Mouse (Mus musculus): ENCODE measurements around the gene Tpp1. TPM values are rescaled to one million over a fixed set of nuclear protein-coding genes. Genes with fewer than 3 reads are reported as not detected.
A peak's percentile ranks its signal among the peaks of the same experiment; 100 is the strongest.

Tpp1 gene
- polyA plus RNA-seq, 1 experiment from 2014 or later, result 30.2 TPM

DNA sequence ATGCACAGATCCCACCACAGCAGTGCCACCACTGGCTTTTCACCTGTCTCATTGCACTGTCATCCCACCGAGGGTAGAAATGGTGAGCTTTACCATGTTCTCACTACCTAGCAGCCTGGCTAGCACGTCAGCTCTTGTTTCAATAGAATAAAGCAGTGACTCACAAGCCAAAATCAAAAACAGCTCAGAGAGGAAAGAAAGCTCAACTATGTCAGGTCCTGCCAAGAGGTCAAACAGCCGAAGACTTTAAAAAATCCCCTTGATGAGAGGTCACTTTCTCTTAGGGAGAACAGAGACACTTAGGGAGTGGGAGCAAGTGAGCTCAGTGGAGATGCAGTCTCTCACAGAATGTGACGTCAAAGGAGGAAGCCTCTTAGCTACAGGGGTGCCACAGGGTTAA is 31.8 kb upstream of the Tpp1 start:
- Histone ChIP-seq H3K9ac (replicated peaks; ENCODE audit: low read depth, low read length) (no peak overlapping the region), H3K36me3 (ENCODE audit: control insufficient read depth, insufficient read depth) (peaks cover 22% of the 10 kb centered on the region), H3K27ac (ENCODE audit: low read length) (no peak overlapping the region), H3K4me3 (replicated peaks; ENCODE audit: low read length) (no peak overlapping the region; the same call in 1 of the 2 replicates), H3K4me2 (ENCODE audit: low read length) (peak overlapping the region; percentile 75), H3K9me3 (ENCODE audit: control insufficient read depth, low read length) (no peaks in the 10 kb centered on the region), H3K27me3 (replicated peaks; ENCODE audit: control insufficient read depth, insufficient read depth, low read length) (no peaks in the 10 kb centered on the region), H3K4me1 (replicated peaks; ENCODE audit: control insufficient read depth, insufficient read depth, low read length) (peaks cover 58% of the 10 kb centered on the region)
- ATAC-seq, result no peak
- 51% methylated on average over 4 of the region's 4 CpGs for WGBS

DNA sequence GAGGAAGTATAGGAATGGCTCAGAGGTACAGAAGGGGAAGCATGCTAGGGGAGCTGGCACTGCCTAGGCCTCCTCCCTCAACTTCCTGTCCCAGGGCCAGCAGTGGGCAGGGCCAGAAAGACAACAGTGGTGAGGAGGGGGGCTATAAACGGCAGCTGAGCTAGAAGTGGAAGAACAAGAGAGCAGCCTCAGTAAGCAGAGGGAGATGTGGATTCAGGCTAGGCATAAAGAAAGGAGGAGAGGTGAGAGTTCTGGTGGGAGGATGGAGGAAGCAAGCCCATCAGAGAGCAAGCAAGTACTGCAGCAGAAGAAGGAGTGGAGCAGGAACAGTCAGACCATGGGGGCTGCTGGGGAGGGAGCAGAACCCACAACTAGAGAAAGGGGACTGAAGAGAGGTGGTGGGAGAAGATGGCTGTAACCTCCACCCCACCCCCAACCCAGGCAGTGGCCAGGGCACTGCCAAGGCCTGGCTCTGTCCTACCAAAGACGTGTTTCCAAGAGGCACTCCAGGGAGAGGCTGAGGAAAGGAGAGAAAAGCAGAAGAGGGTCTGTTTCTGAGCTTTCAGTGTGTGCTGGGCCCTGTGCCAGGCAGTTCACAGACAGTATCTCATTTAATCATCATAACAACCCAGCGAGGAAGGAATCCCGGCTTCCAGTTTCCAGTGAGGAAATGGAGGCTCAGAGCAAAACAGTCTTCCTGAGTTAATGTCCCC is 26.7 kb upstream of the Tpp1 start:
- ATAC-seq, result peak; percentile 64
- Histone ChIP-seq H3K27me3 (replicated peaks; ENCODE audit: control insufficient read depth, insufficient read depth, low read length) (no peaks in the 10 kb centered on the region), H3K9me3 (ENCODE audit: control insufficient read depth, low read length) (no peaks in the 10 kb centered on the region), H3K27ac (ENCODE audit: low read length) (peak overlapping the region; percentile 58), H3K4me2 (ENCODE audit: low read length) (peak overlapping the region; percentile 26; the same call in 1 of the 2 replicates), H3K4me1 (replicated peaks; ENCODE audit: control insufficient read depth, insufficient read depth, low read length) (peaks cover 54% of the 10 kb centered on the region), H3K4me3 (replicated peaks; ENCODE audit: low read length) (no peak overlapping the region), H3K9ac (replicated peaks; ENCODE audit: low read depth, low read length) (peak overlapping the region; percentile 23; the same call in 1 of the 2 replicates), H3K36me3 (ENCODE audit: control insufficient read depth, insufficient read depth) (peaks cover 25% of the 10 kb centered on the region)
- 22% methylated on average over 4 of the region's 4 CpGs for WGBS

DNA sequence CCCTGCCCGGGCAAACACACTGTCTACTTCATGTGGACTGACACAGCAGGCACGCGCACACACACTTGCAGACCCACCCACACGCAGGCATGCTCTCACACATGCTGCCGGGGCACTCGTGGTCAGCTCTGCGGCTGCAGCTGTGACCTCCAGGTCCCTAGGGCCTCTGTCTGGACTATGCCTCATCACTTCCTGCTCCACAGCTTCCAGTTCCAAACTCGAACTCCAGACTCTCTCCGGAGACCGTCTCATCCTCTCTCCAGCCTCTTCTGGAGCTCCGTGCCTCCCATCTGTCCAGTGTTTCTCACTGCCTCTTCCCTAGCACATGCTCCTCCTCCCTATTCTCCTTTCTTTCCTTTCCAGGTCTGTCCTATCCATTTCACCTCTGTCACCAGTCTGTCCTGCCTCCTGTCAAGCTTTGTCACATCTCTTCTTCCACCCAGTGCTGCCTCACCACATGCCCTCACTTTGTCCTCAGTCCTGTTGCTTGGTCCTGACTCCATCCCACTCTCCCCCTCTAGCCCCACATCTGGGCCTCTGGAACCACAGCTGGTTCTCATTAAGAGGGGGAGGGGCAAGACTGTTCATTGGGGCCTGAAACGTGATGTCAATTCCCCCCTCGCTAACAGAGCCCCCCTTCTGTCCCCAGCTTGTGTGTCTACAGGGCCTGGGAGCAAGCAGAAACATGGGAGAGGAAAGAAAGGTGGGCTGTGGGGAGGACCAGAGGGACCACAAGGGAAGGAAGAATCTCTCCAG is 25.9 kb upstream of the Tpp1 start:
- H3K27ac ChIP-seq (ENCODE audit: low read length), result peak overlapping the region; percentile 58
- peaks cover 27% of the 10 kb centered on the region for H3K36me3 ChIP-seq (ENCODE audit: control insufficient read depth, insufficient read depth)
- no peak overlapping the region; the same call in 1 of the 2 replicates for H3K4me3 ChIP-seq (replicated peaks; ENCODE audit: low read length)
- 67% methylated on average over 13 of the region's 13 CpGs for WGBS
- H3K27me3 ChIP-seq (replicated peaks; ENCODE audit: control insufficient read depth, insufficient read depth, low read length), result no peaks in the 10 kb centered on the region
- peak; percentile 17 for ATAC-seq
- H3K4me2 ChIP-seq (ENCODE audit: low read length), result peak overlapping the region; percentile 26
- H3K4me1 ChIP-seq (replicated peaks; ENCODE audit: control insufficient read depth, insufficient read depth, low read length), result peaks cover 46% of the 10 kb centered on the region
- no peaks in the 10 kb centered on the region for H3K9me3 ChIP-seq (ENCODE audit: control insufficient read depth, low read length)
- H3K9ac ChIP-seq (replicated peaks; ENCODE audit: low read depth, low read length), result peak overlapping the region; percentile 13; the same call in 1 of the 2 replicates

DNA sequence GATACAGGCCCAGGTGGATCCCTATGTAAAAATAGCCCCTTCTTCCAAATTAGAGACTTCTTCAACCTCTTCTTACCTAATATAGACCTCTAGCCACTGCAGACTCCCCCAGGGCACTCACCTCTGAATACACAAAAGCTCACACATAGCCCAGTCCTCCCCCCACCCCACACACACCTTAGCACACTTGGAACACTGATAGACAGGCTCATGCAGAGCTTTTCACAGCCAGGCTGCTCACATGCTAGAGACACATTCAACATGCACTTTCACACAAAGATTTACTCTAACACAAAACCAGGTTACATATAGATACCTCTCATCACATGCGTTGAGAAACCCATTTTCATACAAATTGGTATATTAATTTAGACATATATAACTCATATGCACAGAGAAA is 25.3 kb upstream of the Tpp1 start:
- peaks cover 27% of the 10 kb centered on the region for H3K36me3 ChIP-seq (ENCODE audit: control insufficient read depth, insufficient read depth)

DNA sequence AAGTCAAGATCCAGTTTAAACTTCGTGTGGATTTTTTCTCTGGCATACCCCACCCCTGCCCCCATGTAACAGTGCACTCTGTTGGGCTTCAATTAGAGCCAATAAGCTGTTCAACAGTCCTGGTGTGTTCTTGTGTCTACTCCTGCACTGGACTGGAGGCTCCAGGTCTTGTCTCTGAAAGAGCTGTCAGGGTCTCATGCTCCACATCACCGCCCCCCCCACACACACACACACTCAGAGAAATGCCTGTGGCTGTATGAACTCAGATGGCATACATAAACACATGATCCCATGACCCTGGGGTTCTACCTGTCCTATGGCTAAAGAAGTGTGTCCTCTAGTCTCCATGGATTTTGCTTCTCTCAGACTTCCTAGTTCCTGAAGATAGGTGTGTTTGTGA is 24.0 kb upstream of the Tpp1 start:
- H3K27me3 ChIP-seq (replicated peaks; ENCODE audit: control insufficient read depth, insufficient read depth, low read length), result no peaks in the 10 kb centered on the region
- H3K36me3 ChIP-seq (ENCODE audit: control insufficient read depth, insufficient read depth), result peaks cover 35% of the 10 kb centered on the region
- no peak for ATAC-seq

More for the DNA sequence above, 25.3 kb upstream of the Tpp1 start:
- Histone ChIP-seq H3K4me3 (replicated peaks; ENCODE audit: low read length) (no peak overlapping the region), H3K4me2 (ENCODE audit: low read length) (no peak overlapping the region), H3K27me3 (replicated peaks; ENCODE audit: control insufficient read depth, insufficient read depth, low read length) (no peaks in the 10 kb centered on the region), H3K9me3 (ENCODE audit: control insufficient read depth, low read length) (no peaks in the 10 kb centered on the region), H3K4me1 (replicated peaks; ENCODE audit: control insufficient read depth, insufficient read depth, low read length) (peaks cover 41% of the 10 kb centered on the region), H3K9ac (replicated peaks; ENCODE audit: low read depth, low read length) (no peak overlapping the region), H3K27ac (ENCODE audit: low read length) (no peak overlapping the region)
- ATAC-seq, result no peak
- WGBS, result 90% methylated on average over 1 of the region's 1 CpGs

DNA sequence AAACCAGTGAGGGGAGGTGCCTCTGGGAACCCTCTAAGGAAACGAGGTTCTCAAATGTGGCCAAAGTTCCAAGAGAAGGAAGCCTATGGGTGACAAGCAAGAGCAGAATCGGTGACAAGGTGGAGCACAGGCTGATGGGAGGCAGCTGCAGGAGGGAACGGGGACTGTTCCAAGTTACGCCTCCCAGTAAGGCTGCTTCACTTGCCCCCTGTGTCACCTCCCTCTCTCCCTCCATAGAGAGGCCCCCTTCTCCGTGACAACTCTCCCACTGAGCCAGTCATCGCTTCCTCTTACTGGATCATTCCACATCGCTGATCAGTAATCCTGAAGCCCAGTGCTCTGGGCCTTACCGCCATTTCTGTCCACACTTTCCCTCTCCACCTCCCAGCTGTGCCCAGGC is 22.6 kb upstream of the Tpp1 start:
- no peak overlapping the region for H3K4me3 ChIP-seq (replicated peaks; ENCODE audit: low read length)
- no peaks in the 10 kb centered on the region for H3K9me3 ChIP-seq (ENCODE audit: control insufficient read depth, low read length)
- H3K4me2 ChIP-seq (ENCODE audit: low read length), result no peak overlapping the region
- H3K4me1 ChIP-seq (replicated peaks; ENCODE audit: control insufficient read depth, insufficient read depth, low read length), result peaks cover 51% of the 10 kb centered on the region
- H3K9ac ChIP-seq (replicated peaks; ENCODE audit: low read depth, low read length), result no peak overlapping the region
- ATAC-seq, result no peak
- no peaks in the 10 kb centered on the region for H3K27me3 ChIP-seq (replicated peaks; ENCODE audit: control insufficient read depth, insufficient read depth, low read length)
- H3K27ac ChIP-seq (ENCODE audit: low read length), result no peak overlapping the region
- peaks cover 32% of the 10 kb centered on the region for H3K36me3 ChIP-seq (ENCODE audit: control insufficient read depth, insufficient read depth)
- WGBS, result 31% methylated on average over 8 of the region's 8 CpGs

More for the DNA sequence above, 24.0 kb upstream of the Tpp1 start:
- no peak overlapping the region for H3K27ac ChIP-seq (ENCODE audit: low read length)
- H3K9me3 ChIP-seq (ENCODE audit: control insufficient read depth, low read length), result no peaks in the 10 kb centered on the region
- 89% methylated on average over 2 of the region's 2 CpGs for WGBS
- H3K9ac ChIP-seq (replicated peaks; ENCODE audit: low read depth, low read length), result no peak overlapping the region
- peaks cover 45% of the 10 kb centered on the region for H3K4me1 ChIP-seq (replicated peaks; ENCODE audit: control insufficient read depth, insufficient read depth, low read length)
- H3K4me2 ChIP-seq (ENCODE audit: low read length), result no peak overlapping the region
- no peak overlapping the region for H3K4me3 ChIP-seq (replicated peaks; ENCODE audit: low read length)

DNA sequence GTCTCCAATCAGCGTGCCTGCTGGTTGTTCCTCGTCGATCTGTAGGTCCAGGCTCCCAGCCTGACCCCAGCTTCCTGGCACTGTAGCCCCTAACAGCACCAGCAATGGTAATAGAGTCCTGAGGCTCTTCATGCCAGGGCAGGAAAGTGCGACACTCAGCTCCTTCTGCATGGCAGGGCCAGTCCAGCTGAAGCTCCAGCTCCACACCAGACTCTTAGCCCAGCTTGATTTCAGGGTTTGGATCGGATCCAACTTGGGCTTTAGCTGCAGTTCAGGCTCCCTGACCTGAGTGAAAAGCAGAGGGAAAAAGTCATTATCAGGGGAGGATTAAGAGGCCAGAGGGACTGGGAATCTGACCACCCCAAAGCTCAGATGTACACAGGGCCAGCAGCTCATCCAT is 21.0 kb upstream of the Tpp1 start:
- Histone ChIP-seq H3K9me3 (ENCODE audit: control insufficient read depth, low read length) (no peaks in the 10 kb centered on the region), H3K9ac (replicated peaks; ENCODE audit: low read depth, low read length) (no peak overlapping the region), H3K27me3 (replicated peaks; ENCODE audit: control insufficient read depth, insufficient read depth, low read length) (no peaks in the 10 kb centered on the region), H3K27ac (ENCODE audit: low read length) (no peak overlapping the region), H3K36me3 (ENCODE audit: control insufficient read depth, insufficient read depth) (peaks cover 29% of the 10 kb centered on the region), H3K4me3 (replicated peaks; ENCODE audit: low read length) (no peak overlapping the region), H3K4me1 (replicated peaks; ENCODE audit: control insufficient read depth, insufficient read depth, low read length) (peaks cover 44% of the 10 kb centered on the region), H3K4me2 (ENCODE audit: low read length) (no peak overlapping the region)
- no peak for ATAC-seq
- WGBS, result 86% methylated on average over 5 of the region's 5 CpGs

DNA sequence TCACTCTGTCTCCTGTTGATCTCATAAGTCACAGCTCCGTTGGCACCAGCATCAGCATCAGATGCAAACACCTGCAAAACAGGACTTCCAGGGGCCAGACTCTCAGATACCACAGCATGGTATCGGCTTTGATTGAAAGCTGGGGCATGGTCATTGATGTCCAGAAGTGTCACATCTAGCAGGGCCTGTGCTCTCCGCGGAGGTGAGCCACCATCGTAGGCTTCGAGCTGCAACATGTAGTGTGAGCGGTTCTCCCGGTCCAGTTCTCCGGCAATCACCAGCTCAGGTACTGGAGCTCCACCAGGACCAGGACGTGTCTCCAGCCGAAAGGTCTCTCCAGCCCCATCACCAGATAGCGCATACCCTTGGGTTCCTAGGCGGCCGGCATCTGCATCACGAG is 20.3 kb upstream of the Tpp1 start:
- Histone ChIP-seq H3K9me3 (ENCODE audit: control insufficient read depth, low read length) (no peaks in the 10 kb centered on the region), H3K27me3 (replicated peaks; ENCODE audit: control insufficient read depth, insufficient read depth, low read length) (no peaks in the 10 kb centered on the region), H3K27ac (ENCODE audit: low read length) (no peak overlapping the region), H3K9ac (replicated peaks; ENCODE audit: low read depth, low read length) (no peak overlapping the region), H3K4me3 (replicated peaks; ENCODE audit: low read length) (no peak overlapping the region), H3K36me3 (ENCODE audit: control insufficient read depth, insufficient read depth) (peaks cover 29% of the 10 kb centered on the region), H3K4me1 (replicated peaks; ENCODE audit: control insufficient read depth, insufficient read depth, low read length) (peaks cover 45% of the 10 kb centered on the region), H3K4me2 (ENCODE audit: low read length) (no peak overlapping the region)
- WGBS, result 97% methylated on average over 15 of the region's 15 CpGs
- ATAC-seq, result no peak

DNA sequence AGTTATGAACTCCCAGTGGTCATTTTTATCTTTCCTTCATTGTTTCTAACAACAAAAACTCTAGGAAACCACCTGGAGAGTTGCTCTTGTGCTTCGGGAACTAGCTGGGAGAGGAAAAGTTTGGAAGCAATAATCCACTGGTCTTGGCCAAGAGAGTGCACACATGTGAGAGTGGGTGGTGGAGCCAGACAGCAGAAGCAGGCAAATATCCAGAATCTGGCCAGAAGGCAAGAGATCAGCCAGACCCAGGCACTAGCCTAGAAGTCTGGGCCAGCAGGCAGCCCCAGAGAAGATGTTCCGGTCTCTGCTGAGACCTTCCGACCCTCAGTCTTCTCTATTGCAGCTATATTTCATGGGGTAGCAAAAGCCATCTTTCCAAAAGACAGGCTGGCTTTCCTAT is 17.9 kb upstream of the Tpp1 start:
- 90% methylated on average over 3 of the region's 3 CpGs for WGBS
- H3K36me3 ChIP-seq (ENCODE audit: control insufficient read depth, insufficient read depth), result peaks cover 43% of the 10 kb centered on the region
- H3K27me3 ChIP-seq (replicated peaks; ENCODE audit: control insufficient read depth, insufficient read depth, low read length), result no peaks in the 10 kb centered on the region
- H3K4me1 ChIP-seq (replicated peaks; ENCODE audit: control insufficient read depth, insufficient read depth, low read length), result peaks cover 31% of the 10 kb centered on the region
- H3K4me3 ChIP-seq (replicated peaks; ENCODE audit: low read length), result no peak overlapping the region
- no peak overlapping the region for H3K4me2 ChIP-seq (ENCODE audit: low read length)
- H3K9me3 ChIP-seq (ENCODE audit: control insufficient read depth, low read length), result no peaks in the 10 kb centered on the region
- no peak overlapping the region for H3K27ac ChIP-seq (ENCODE audit: low read length)
- no peak overlapping the region for H3K9ac ChIP-seq (replicated peaks; ENCODE audit: low read depth, low read length)
- no peak for ATAC-seq
